Mouse (Mus musculus) embryonic facial prominence, embryonic 11.5 days (tissue): ENCODE results near the gene Cbx5. TPM values are rescaled to one million over a fixed set of nuclear protein-coding genes. Genes with fewer than 3 reads are reported as not detected.
A peak's percentile ranks its signal among the peaks of the same experiment; 100 is the strongest.

Experiments
- ATAC-seq: fragments of 200-750 bp; cut with Nextera tagmentation; replicated peaks from 2 replicates; pipeline ENCODE4 v1.8.0; 2017; ENCODE audit warnings: low read depth; ENCODE audit not compliant: insufficient number of reproducible peaks, low FRiP score, low TSS enrichment
- DNase-seq: peaks from one replicate; pipeline ENCODE4 v3.0.0-alpha.2; 2015; ENCODE audit warnings: low spot score
- H3K27ac ChIP-seq: fragments of 300-500 bp; sonication (generic); replicated peaks from 2 replicates; pipeline ENCODE4 v1.5.1; 2014; ENCODE audit warnings: mild to moderate bottlenecking, low read depth, low read length, control low read depth
- H3K27me3 ChIP-seq: fragments of 300-500 bp; sonication (generic); 2 replicates; pipeline ENCODE4 v1.6.1; 2014; ENCODE audit warnings: mild to moderate bottlenecking, low read length, moderate library complexity, mixed read lengths; ENCODE audit not compliant: control insufficient read depth, insufficient read depth
- H3K36me3 ChIP-seq: fragments of 300-500 bp; sonication (generic); replicated peaks from 2 replicates; pipeline ENCODE4 v1.6.1; 2014; ENCODE audit warnings: low read depth, mild to moderate bottlenecking, low read length, moderate library complexity, mixed read lengths; ENCODE audit not compliant: control insufficient read depth, insufficient read depth
- H3K4me1 ChIP-seq: fragments of 300-500 bp; sonication (generic); 2 replicates; pipeline ENCODE4 v1.6.1; 2014; ENCODE audit warnings: low read length, mixed read lengths; ENCODE audit not compliant: control insufficient read depth, insufficient read depth
- H3K4me2 ChIP-seq: fragments of 300-500 bp; sonication (generic); 2 replicates; pipeline ENCODE4 v1.6.1; 2014; ENCODE audit warnings: low read depth, mild to moderate bottlenecking, control low read depth, low read length, moderate library complexity
- H3K4me3 ChIP-seq: fragments of 300-500 bp; sonication (generic); 2 replicates; pipeline ENCODE4 v1.5.1; 2014; ENCODE audit warnings: low read depth, low read length, control low read depth
- H3K9ac ChIP-seq: fragments of 300-500 bp; sonication (generic); replicated peaks from 2 replicates; pipeline ENCODE4 v1.6.1; 2014; ENCODE audit warnings: mild to moderate bottlenecking, control low read depth, low read length
- H3K9me3 ChIP-seq: fragments of 300-500 bp; sonication (generic); replicated peaks from 2 replicates; pipeline ENCODE4 v1.6.1; 2016; ENCODE audit warnings: mild to moderate bottlenecking, low read length, inconsistent platforms, mixed read lengths; ENCODE audit not compliant: control insufficient read depth
- WGBS: fragments of 180-500 bp; shearing (Covaris S2); extraction: QIAGEN DNeasy Blood & Tissue Kit; methylation state at CpG from one replicate; pipeline ENCODE4 v1.1.7; 2014; 5-methylcytosine and 5-hydroxymethylcytosine counted together
- polyA plus RNA-seq: library from polyadenylated mRNA; unstranded; fragments of >200 nt; fragmentation: Nextera tagmentation; extraction: Ambion mirVana; gene quantifications from 2 replicates; pipeline ENCODE4 v1.2.1, GENCODE M21; 2014

The Cbx5 gene
- polyA plus RNA-seq, 1 experiment from 2014 or later: 217 TPM

DNA sequence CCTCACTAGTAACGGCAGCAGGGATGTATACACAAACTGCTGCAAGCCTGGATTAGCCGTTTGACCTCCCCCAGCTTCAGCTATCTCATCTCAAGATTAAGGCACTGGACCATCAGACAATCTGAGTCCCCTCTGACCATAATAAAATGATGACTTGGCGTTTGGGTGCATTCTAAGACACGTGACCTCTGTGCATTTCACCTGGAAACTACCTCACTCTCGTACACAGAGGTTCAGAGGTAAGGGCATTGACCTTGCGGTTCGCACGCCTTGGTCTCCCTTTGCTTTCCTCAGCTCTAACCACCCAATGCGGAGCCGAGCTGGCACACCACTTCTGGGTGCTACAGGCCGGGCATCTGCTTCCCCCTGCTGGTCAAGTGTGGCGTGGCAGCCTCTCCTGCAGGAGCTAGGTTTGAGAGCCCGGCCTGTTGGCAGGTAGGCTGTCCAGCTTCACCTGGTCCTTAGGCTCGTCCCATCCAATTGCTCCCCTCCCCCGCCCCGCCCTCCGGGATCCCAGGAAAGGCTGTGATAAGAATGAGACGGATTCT, 62.7 kb downstream of the Cbx5 start:
- peaks cover 2% of the 10 kb centered on the region; the same call in 1 of the 2 replicates for H3K4me1 ChIP-seq
- H3K4me2 ChIP-seq: no peak overlapping the region
- WGBS: under 1% methylated on average over 18 of the region's 18 CpGs
- DNase-seq: peak; percentile 88
- no peak overlapping the region for H3K9ac ChIP-seq
- ATAC-seq: peak; percentile 15
- no peak overlapping the region for H3K4me3 ChIP-seq
- H3K27me3 ChIP-seq: peaks cover 61% of the 10 kb centered on the region
- H3K27ac ChIP-seq: no peak overlapping the region
- H3K36me3 ChIP-seq: no peaks in the 10 kb centered on the region
- no peaks in the 10 kb centered on the region for H3K9me3 ChIP-seq

DNA sequence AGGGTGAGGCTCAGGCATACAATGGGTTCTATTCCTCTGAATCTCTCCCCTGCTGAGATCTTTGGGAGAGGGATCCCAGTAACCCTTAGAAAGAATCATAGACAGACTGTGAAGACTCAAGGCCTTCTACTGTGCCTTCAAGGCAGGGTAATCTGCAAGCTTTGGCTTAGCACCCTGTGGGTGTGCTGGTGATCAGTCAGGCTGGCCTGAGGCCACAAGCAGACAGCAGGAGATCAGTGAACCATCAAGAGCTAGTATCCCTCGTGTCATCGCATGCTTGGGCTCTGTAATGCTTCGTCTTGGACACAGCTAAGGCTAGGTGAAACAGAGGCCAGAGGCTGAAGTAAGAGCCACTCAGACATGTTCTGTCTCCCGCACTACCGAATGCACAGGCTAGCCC, 66.4 kb downstream of the Cbx5 start:
- no peaks in the 10 kb centered on the region for H3K36me3 ChIP-seq
- no peak overlapping the region for H3K27ac ChIP-seq
- H3K4me1 ChIP-seq: peaks cover 14% of the 10 kb centered on the region
- no peaks in the 10 kb centered on the region for H3K9me3 ChIP-seq
- ATAC-seq (no peak), DNase-seq (no peak)
- WGBS: 70% methylated on average over 5 of the region's 5 CpGs
- peaks cover 81% of the 10 kb centered on the region for H3K27me3 ChIP-seq
- H3K4me3 ChIP-seq: no peak overlapping the region
- no peak overlapping the region for H3K9ac ChIP-seq
- H3K4me2 ChIP-seq: no peak overlapping the region

DNA sequence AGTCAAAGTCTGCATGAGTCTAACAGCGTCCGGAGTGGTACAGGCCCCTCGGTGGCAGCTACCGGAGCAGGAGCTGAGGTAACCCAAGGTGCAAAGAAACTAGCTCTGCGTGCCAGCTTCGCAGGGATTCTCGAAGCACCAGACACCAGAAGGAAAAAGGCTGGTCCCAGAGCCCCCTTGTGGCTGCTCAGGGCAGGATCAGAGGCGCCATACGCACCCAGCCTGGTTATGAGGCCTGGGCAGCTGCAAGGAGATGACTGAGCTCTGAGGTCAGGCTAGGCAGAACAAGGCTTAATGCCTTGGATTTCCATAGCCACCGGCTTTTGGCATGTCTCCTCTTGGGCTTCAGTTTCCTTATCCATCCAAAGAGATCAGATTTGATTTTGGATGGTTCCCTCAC, 67.1 kb downstream of the Cbx5 start:
- Histone ChIP-seq H3K27me3 (peaks cover 85% of the 10 kb centered on the region), H3K9me3 (no peaks in the 10 kb centered on the region), H3K4me3 (no peak overlapping the region), H3K4me2 (no peak overlapping the region), H3K4me1 (peaks cover 12% of the 10 kb centered on the region), H3K9ac (no peak overlapping the region), H3K36me3 (no peaks in the 10 kb centered on the region), H3K27ac (no peak overlapping the region)
- ATAC-seq (no peak), DNase-seq (peak; percentile 84)
- WGBS: 4% methylated on average over 10 of the region's 10 CpGs

DNA sequence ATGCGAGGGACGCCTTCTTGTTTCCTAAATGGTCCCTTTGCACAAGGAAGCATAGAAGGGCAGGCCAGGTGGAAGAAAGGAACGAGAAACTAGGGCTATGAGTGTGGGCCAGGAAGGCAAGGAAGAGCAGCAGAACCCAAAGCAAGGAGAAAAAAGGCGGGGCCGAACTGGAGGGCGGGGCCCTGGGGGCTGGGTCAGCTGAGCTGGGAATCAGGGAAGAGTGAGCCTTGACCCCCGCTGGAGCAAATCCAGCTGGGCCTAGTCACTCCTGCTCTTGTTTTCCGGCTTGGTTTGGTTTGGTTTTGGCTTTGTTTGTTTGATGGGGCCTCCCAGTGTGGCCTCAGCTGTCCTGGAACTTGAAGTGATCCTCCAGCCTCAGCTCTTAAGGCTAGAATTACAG, 68.3 kb downstream of the Cbx5 start:
- H3K36me3 ChIP-seq: no peaks in the 10 kb centered on the region
- no peaks in the 10 kb centered on the region for H3K9me3 ChIP-seq
- no peak for ATAC-seq
- no peak for DNase-seq
- WGBS: 4% methylated on average over 8 of the region's 8 CpGs
- H3K9ac ChIP-seq: no peak overlapping the region
- no peak overlapping the region for H3K4me2 ChIP-seq
- no peak overlapping the region for H3K4me3 ChIP-seq
- H3K27me3 ChIP-seq: peaks cover 95% of the 10 kb centered on the region
- H3K4me1 ChIP-seq: peaks cover 12% of the 10 kb centered on the region
- no peak overlapping the region for H3K27ac ChIP-seq

DNA sequence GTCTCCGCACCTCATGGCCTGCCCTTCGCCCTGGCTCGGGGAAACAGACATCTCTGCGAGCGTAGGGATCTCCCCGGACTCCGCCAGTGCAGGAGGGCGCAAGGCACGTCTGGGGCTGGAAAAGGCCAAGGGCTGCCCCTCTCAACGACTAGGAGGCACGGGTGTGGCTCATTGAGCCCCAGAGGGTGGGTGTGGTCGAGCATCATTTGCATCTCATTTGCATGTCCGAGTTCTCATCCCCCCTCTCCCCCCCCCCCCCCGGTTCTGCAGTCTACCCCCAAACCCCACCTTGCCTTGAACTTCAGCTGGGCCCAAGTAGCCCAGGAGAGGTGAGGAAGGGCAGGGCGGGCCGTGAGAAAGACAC, 69.3 kb downstream of the Cbx5 start:
- H3K27me3 ChIP-seq: peaks cover 95% of the 10 kb centered on the region
- H3K27ac ChIP-seq: no peak overlapping the region
- WGBS: 3% methylated on average over 15 of the region's 16 CpGs
- DNase-seq (no peak), ATAC-seq (peak; percentile 1; the same call in 1 of the 2 replicates)
- no peaks in the 10 kb centered on the region for H3K36me3 ChIP-seq
- H3K4me2 ChIP-seq: peak overlapping the region; percentile 38
- peak overlapping the region; percentile 23; the same call in 1 of the 2 replicates for H3K9ac ChIP-seq
- H3K4me1 ChIP-seq: peaks cover 12% of the 10 kb centered on the region
- H3K4me3 ChIP-seq: 0 out of 2 replicates have a peak overlapping the region, but pooled peaks have one; percentile 9
- H3K9me3 ChIP-seq: no peaks in the 10 kb centered on the region

DNA sequence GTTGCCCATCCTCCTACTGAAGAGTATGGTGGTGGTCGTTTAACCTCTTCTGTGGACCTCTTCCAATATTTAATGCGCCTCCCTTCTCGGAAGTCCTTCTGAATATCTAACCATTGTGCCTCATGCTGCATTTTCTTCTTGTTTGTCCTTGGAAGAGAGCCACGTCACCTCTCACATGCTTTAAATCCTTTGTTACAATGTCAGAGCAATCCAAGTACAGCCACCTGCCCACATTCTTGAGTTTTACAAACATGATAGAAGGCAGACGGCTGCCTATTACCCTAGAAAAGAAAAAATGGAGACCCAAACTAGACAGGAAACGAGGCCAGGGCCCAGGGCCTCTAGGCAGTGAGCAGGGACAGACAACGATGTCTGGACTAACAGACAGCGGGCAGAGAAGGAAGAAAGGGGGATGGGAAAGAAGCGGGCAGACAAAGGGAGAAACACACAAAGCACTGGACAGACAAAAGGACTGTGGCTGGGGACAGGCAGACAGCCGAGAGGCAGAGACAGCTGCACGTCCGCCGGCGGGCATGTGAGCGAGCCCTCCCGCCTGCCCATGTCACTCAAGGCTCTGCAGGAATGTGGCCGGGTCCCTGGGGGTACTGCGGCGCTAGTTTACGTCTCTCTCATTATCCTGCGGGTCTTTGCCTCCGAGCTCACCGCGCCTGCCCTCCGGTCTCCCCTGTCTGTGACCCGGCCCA, 69.9 kb downstream of the Cbx5 start:
- Histone ChIP-seq H3K4me2 (peak overlapping the region; percentile 90), H3K27ac (peak overlapping the region; percentile 4; the same call in 1 of the 2 replicates), H3K9ac (peak overlapping the region; percentile 43), H3K4me1 (peaks cover 12% of the 10 kb centered on the region), H3K36me3 (no peaks in the 10 kb centered on the region), H3K27me3 (peaks cover 91% of the 10 kb centered on the region), H3K4me3 (peak overlapping the region; percentile 40), H3K9me3 (no peaks in the 10 kb centered on the region)
- WGBS: 2% methylated on average over 26 of the region's 26 CpGs
- DNase-seq (peak; percentile 58), ATAC-seq (peak; percentile 21; the same call in 1 of the 2 replicates)

DNA sequence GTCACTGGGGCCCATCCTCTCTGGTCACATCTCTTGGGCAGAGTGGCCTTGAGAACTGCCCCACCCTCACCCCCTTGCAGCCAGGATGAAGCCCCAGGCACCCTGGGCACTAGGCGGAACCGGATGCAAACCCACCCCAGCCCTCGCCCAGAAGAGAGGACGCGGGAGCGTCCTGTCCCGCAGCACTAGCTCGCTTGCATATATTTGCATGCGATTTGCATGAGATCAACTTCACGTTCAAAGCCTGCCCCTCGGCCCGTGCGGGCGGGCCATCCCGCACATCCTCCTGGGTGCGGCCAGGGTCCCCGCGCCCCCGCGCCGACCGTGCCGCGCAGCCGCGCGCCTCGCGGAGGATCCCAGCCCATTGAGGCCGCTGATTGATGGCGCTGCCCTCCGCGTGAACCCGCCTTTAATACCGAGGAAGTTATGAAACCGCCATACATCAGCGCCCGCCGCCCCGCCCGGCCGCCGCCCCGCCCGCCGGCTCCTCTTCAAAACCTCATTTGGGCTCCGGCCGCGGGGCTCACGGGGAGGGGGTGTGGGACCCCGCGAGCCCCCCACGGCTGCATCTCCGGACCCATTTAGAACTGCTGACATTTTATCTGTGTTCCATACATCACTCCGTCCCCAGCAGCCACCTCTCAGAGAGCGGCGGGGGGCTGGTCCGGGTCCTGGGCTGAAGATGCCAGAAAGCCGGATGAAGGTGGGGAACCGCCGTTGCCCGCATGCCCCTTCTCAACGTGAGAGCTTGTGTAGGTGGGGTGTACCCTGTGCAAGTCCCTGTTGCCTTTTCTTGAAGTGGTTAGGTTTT, 70.6 kb downstream of the Cbx5 start:
- ATAC-seq: 0 out of 2 replicates have a peak, but pooled peaks have one; percentile 21
- Histone ChIP-seq H3K36me3 (no peaks in the 10 kb centered on the region), H3K9ac (peak overlapping the region; percentile 43), H3K9me3 (no peaks in the 10 kb centered on the region), H3K27me3 (peaks cover 83% of the 10 kb centered on the region), H3K4me3 (peak overlapping the region; percentile 40), H3K4me2 (peak overlapping the region; percentile 90), H3K27ac (no peak overlapping the region; the same call in 1 of the 2 replicates), H3K4me1 (peaks cover 12% of the 10 kb centered on the region)
- peak; percentile 54 for DNase-seq
- under 1% methylated on average over 63 of the region's 63 CpGs for WGBS
